Mouse (Mus musculus) right cerebral cortex, postnatal 36 days (tissue): ENCODE data around the gene Shank1.

Experiments used
- DNase-seq, 2 experiments: peaks; one replicate each; pipeline ENCODE4 v3.0.0; 2022; ENCODE audit warnings: low spot score in 2 of 2, mixed read lengths in 1 of 2

The Shank1 gene

GRCm38 (mm10) chr7:44304775-44305641 is 5.0 kb upstream of the Shank1 start:
- DNase-seq, result peak; percentile 95 to 96

GRCm38 (mm10) chr7:44305686-44306085 is 4.4 kb upstream of the Shank1 start:
- DNase-seq, result no peak

- DNase-seq, result no peak
These were observed 3.4 kb upstream of the Shank1 start, which contains the start of gene Clec11a for GRCm38 (mm10) chr7:44306516-44307240. TSS of gene Clec11a (minus strand) at chr7:44306902.

GRCm38 (mm10) chr7:44307261-44308020 is 2.6 kb upstream of the Shank1 start:
- DNase-seq, result no peak

GRCm38 (mm10) chr7:44310285-44310877 is 328 bp downstream of the Shank1 start:
- no peak for DNase-seq

GRCm38 (mm10) chr7:44310878-44311712 is 1.0 kb downstream of the Shank1 start:
- DNase-seq, result peak; percentile 73 to 80

- no peak for DNase-seq
These were observed 1.8 kb downstream of the Shank1 start for GRCm38 (mm10) chr7:44311713-44312304.

- DNase-seq, result no peak
These were observed 2.4 kb downstream of the Shank1 start for GRCm38 (mm10) chr7:44312484-44312883.

- no peak for DNase-seq
These were observed 7.9 kb downstream of the Shank1 start for GRCm38 (mm10) chr7:44317913-44318312.

GRCm38 (mm10) chr7:44320886-44321285 is 10.8 kb downstream of the Shank1 start:
- no peak for DNase-seq

- no peak for DNase-seq
These were observed 12.2 kb downstream of the Shank1 start for GRCm38 (mm10) chr7:44322290-44322689.

- DNase-seq, result no peak
These were observed 16.6 kb downstream of the Shank1 start for GRCm38 (mm10) chr7:44326614-44327013.

- no peak for DNase-seq
These were observed 22.3 kb downstream of the Shank1 start for GRCm38 (mm10) chr7:44332336-44332735.

GRCm38 (mm10) chr7:44334139-44334538 is 24.1 kb downstream of the Shank1 start:
- no peak for DNase-seq

- DNase-seq, result no peak
These were observed 25.2 kb downstream of the Shank1 start for GRCm38 (mm10) chr7:44335031-44335878.

GRCm38 (mm10) chr7:44336046-44337021 is 26.3 kb downstream of the Shank1 start:
- peak; percentile 72 to 77 for DNase-seq

GRCm38 (mm10) chr7:44337121-44337849 is 27.2 kb downstream of the Shank1 start:
- DNase-seq, result no peak
